Mouse (Mus musculus): Measurements from ENCODE around the gene Rpp14. TPM values are rescaled to one million over a fixed set of nuclear protein-coding genes. Genes with fewer than 3 reads are reported as not detected.

The Rpp14 gene
- polyA plus RNA-seq, 2 experiments, result 20.7 to 49.2 TPM

- 89% methylated on average over 5 of the region's 5 CpGs for WGBS
- DNase-seq (ENCODE audit: low spot score) (no peak), ATAC-seq (ENCODE audit: low FRiP score, low read depth) (no peak)
- no peak overlapping the region for H3K27ac ChIP-seq (replicated peaks; ENCODE audit: low read depth, low read length)
- TF ChIP-seq POLR2A (IDR thresholded peaks at IDR 0.05; ENCODE audit: borderline replicate concordance, extremely low read depth, insufficient read depth, insufficient read length), result no peak
- no peaks in the 10 kb centered on the region for H3K27me3 ChIP-seq (ENCODE audit: control insufficient read depth, insufficient read depth, low read length)
- no peak overlapping the region for H3K9ac ChIP-seq (ENCODE audit: low read depth, low read length, severe bottlenecking)
- no peaks in the 10 kb centered on the region for H3K9me3 ChIP-seq (ENCODE audit: control insufficient read depth, low read length)
- peaks cover 10% of the 10 kb centered on the region; the same call in 1 of the 2 replicates for H3K36me3 ChIP-seq (ENCODE audit: control insufficient read depth, insufficient read depth, low read length)
- no peak overlapping the region for H3K4me2 ChIP-seq (replicated peaks; ENCODE audit: low read depth, low read length, severe bottlenecking)
- no peaks in the 10 kb centered on the region for H3K4me1 ChIP-seq (ENCODE audit: control insufficient read depth, insufficient read depth, low read length)
- H3K4me3 ChIP-seq (replicated peaks; ENCODE audit: low read length), result no peak overlapping the region
Measured at GRCm38 (mm10) chr14:8056076-8056475, 24.1 kb upstream of the Rpp14 start.

DNA sequence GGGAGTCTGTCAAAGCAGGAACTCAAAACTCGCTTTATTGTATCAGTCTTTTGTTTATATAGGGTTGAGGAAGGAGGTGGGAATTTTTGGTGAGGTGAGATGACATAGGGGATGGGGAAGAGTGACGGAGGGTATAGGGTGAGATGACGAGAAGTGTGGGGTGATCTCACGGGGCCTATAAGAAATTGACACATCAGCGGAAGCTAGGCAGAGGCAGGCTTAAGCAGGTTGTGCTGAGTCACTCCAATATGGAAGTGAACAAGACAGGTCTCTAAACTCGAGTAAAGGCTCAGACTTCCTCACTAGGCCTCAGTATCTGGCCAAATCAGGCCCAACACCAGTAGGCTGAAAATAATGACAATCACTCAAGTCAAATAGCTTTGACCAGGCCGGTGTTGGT, 20.2 kb upstream of the Rpp14 start:
- no peaks in the 10 kb centered on the region for H3K9me3 ChIP-seq (ENCODE audit: control insufficient read depth, low read length)
- DNase-seq (ENCODE audit: low spot score) (no peak), ATAC-seq (ENCODE audit: low FRiP score, low read depth) (no peak)
- no peaks in the 10 kb centered on the region for H3K27me3 ChIP-seq (ENCODE audit: control insufficient read depth, insufficient read depth, low read length)
- H3K4me3 ChIP-seq (replicated peaks; ENCODE audit: low read length), result no peak overlapping the region
- H3K9ac ChIP-seq (ENCODE audit: low read depth, low read length, severe bottlenecking), result no peak overlapping the region
- WGBS, result 95% methylated on average over 7 of the region's 7 CpGs
- no peaks in the 10 kb centered on the region for H3K36me3 ChIP-seq (ENCODE audit: control insufficient read depth, insufficient read depth, low read length)
- peaks cover 7% of the 10 kb centered on the region; the same call in 1 of the 2 replicates for H3K4me1 ChIP-seq (ENCODE audit: control insufficient read depth, insufficient read depth, low read length)
- H3K4me2 ChIP-seq (replicated peaks; ENCODE audit: low read depth, low read length, severe bottlenecking), result no peak overlapping the region
- H3K27ac ChIP-seq (replicated peaks; ENCODE audit: low read depth, low read length), result no peak overlapping the region
- no peak for TF ChIP-seq POLR2A (IDR thresholded peaks at IDR 0.05; ENCODE audit: borderline replicate concordance, extremely low read depth, insufficient read depth, insufficient read length)

DNA sequence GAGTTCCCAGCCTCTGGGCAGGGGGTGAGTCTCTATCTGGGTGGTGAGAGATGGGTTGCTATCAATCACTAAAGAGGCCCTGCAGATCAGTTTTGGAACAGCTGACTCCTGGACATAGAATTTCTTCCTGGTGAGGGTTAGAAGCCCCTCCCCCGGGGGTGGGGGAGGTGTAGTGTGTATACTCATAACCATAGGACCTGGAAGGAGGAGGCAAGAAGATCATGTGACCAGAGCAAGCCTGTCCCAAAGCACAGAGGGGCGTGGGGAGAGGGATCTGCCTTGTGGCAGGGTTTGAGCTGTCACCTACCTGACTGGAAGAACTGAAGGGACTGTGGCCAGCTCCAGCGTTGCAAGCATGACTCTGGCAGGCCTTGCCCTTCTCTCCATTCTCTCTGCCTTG, 18.1 kb upstream of the Rpp14 start:
- Histone ChIP-seq H3K4me1 (ENCODE audit: control insufficient read depth, insufficient read depth, low read length) (peaks cover 7% of the 10 kb centered on the region; the same call in 1 of the 2 replicates), H3K4me3 (replicated peaks; ENCODE audit: low read length) (no peak overlapping the region), H3K9me3 (ENCODE audit: control insufficient read depth, low read length) (no peaks in the 10 kb centered on the region), H3K27ac (replicated peaks; ENCODE audit: low read depth, low read length) (peak overlapping the region; percentile 44; the same call in 1 of the 2 replicates), H3K9ac (ENCODE audit: low read depth, low read length, severe bottlenecking) (no peak overlapping the region), H3K36me3 (ENCODE audit: control insufficient read depth, insufficient read depth, low read length) (no peaks in the 10 kb centered on the region), H3K4me2 (replicated peaks; ENCODE audit: low read depth, low read length, severe bottlenecking) (no peak overlapping the region), H3K27me3 (ENCODE audit: control insufficient read depth, insufficient read depth, low read length) (no peaks in the 10 kb centered on the region)
- no peak for TF ChIP-seq POLR2A (IDR thresholded peaks at IDR 0.05; ENCODE audit: borderline replicate concordance, extremely low read depth, insufficient read depth, insufficient read length)
- ATAC-seq (ENCODE audit: low FRiP score, low read depth) (no peak), DNase-seq (ENCODE audit: low spot score) (no peak)
- WGBS, result 25% methylated on average over 3 of the region's 3 CpGs

DNA sequence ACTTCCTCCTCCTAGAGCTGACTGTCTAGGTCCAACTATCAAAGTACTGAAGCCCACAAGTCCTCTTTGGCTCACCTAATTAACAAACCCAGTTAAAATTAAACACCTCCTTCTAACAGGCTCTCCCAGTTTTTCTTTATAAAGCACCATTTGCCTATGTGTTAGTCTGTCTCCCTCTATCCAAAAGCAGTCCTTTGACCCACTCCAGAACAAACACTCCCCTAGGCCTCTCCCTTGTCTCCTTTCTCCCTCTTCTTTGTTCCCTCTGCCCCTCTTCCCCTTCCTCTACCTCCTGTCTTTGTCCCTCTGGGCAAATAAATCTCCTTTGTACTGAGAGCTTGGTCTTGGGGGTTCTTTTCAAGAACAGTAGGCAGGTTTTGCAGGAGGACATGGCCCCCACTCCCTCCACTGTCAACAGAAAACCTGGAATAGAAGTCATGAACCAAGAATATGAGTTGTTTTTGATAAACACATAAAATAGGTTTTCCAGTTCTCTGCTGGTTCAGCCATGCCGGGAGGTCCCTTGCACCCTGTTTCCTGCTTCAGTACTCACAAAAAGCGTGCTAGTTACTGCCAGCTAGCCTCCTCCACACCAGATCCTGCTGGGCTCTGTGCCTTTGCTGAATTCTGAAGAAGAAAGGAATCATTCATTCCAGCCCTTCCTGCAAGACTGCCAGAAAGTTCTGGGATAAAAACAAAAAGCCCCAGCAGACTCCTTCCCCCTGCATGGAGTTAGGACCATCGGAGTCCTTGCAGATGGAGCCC, 17.4 kb upstream of the Rpp14 start:
- H3K4me3 ChIP-seq (replicated peaks; ENCODE audit: low read length), result no peak overlapping the region
- DNase-seq (ENCODE audit: low spot score) (no peak), ATAC-seq (ENCODE audit: low FRiP score, low read depth) (0 out of 2 replicates have a peak, but pooled peaks have one; percentile 34)
- H3K9ac ChIP-seq (ENCODE audit: low read depth, low read length, severe bottlenecking), result no peak overlapping the region
- WGBS, result 52% methylated on average over 3 of the region's 3 CpGs
- peak overlapping the region; percentile 44 for H3K27ac ChIP-seq (replicated peaks; ENCODE audit: low read depth, low read length)
- no peaks in the 10 kb centered on the region for H3K36me3 ChIP-seq (ENCODE audit: control insufficient read depth, insufficient read depth, low read length)
- no peaks in the 10 kb centered on the region for H3K27me3 ChIP-seq (ENCODE audit: control insufficient read depth, insufficient read depth, low read length)
- TF ChIP-seq POLR2A (IDR thresholded peaks at IDR 0.05; ENCODE audit: borderline replicate concordance, extremely low read depth, insufficient read depth, insufficient read length), result no peak
- H3K9me3 ChIP-seq (ENCODE audit: control insufficient read depth, low read length), result no peaks in the 10 kb centered on the region
- no peak overlapping the region for H3K4me2 ChIP-seq (replicated peaks; ENCODE audit: low read depth, low read length, severe bottlenecking)
- H3K4me1 ChIP-seq (ENCODE audit: control insufficient read depth, insufficient read depth, low read length), result peaks cover 7% of the 10 kb centered on the region; the same call in 1 of the 2 replicates

DNA sequence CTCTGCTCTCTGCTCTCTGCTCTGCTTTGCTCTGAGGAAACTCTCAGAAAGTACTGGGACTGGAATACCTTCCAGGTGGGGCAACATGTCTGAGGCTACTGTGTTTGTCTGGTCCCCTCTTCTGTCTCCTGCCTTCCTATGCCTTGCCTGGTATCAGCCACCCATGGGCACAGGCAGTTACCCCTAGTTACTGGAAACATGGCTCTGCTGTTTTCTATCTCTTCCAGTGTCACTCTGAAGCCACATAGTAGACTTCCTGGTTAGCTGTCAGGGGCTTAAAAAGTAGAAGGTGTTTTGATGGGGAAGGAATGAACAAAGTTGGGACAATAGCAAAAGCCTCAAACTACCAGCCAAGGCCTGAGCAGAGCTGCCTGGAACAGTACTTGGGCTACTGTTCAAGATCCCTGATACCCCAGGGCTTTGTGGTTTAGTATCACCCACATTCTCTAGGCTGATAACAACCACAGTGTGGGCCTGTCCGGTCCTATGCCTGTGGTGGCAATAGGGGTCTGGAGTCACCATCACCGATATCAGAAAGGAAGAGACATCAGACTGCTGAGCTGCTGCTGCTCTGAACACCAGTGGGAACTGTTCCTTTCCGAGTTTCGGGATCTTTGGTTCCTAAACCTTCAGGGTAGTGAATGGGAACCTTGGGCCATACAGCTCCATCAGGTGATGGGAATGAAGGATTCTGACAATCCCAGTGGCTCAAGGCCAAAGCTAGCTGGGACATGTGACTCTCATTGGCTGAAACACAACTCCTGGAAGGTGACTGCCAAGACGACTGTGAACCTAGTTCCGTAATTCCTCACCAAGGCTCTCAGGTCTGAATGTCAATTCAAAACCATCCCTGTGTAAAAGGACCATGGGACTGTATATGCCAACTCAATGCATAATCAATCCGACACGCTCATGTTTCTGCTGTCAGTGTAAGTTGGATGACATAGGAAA, 16.1 kb upstream of the Rpp14 start:
- Histone ChIP-seq H3K27me3 (ENCODE audit: control insufficient read depth, insufficient read depth, low read length) (no peaks in the 10 kb centered on the region), H3K4me3 (replicated peaks; ENCODE audit: low read length) (no peak overlapping the region), H3K4me1 (ENCODE audit: control insufficient read depth, insufficient read depth, low read length) (peaks cover 7% of the 10 kb centered on the region; the same call in 1 of the 2 replicates), H3K36me3 (ENCODE audit: control insufficient read depth, insufficient read depth, low read length) (no peaks in the 10 kb centered on the region), H3K27ac (replicated peaks; ENCODE audit: low read depth, low read length) (0 out of 2 replicates have a peak overlapping the region, but pooled peaks have one; percentile 5), H3K4me2 (replicated peaks; ENCODE audit: low read depth, low read length, severe bottlenecking) (no peak overlapping the region), H3K9me3 (ENCODE audit: control insufficient read depth, low read length) (no peaks in the 10 kb centered on the region), H3K9ac (ENCODE audit: low read depth, low read length, severe bottlenecking) (no peak overlapping the region)
- DNase-seq (ENCODE audit: low spot score) (no peak), ATAC-seq (ENCODE audit: low FRiP score, low read depth) (no peak)
- TF ChIP-seq POLR2A (IDR thresholded peaks at IDR 0.05; ENCODE audit: borderline replicate concordance, extremely low read depth, insufficient read depth, insufficient read length), result no peak
- 86% methylated on average over 8 of the region's 8 CpGs for WGBS
